Mouse (Mus musculus) urinary bladder, adult 2 months (tissue): ENCODE results near the gene Krtap5-5. TPM values are rescaled to one million over a fixed set of nuclear protein-coding genes. Genes with fewer than 3 reads are reported as not detected.
A peak's percentile ranks its signal among the peaks of the same experiment; 100 is the strongest.
"Not testable (repeated sequence)": the region's sequence is repeated elsewhere in the genome, so short reads cannot be mapped to it uniquely, and the experiment has no call there.

Experiments
- DNase-seq: peaks from one replicate; pipeline ENCODE4 v3.0.0; 2022; ENCODE audit warnings: low spot score
- polyA plus RNA-seq: library from polyadenylated mRNA; depleted of rRNA; stranded (reverse); fragments of >200 nt; gene quantifications from 2 replicates; pipeline ENCODE4 v1.2.3, GENCODE M21; 2012; rRNA removed

The Krtap5-5 gene
- polyA plus RNA-seq, result not detected in 2 replicates

GRCm38 (mm10) chr7:142229871-142230270 lies at the start of gene Krtap5-5:
Gene Krtap5-5 (minus strand): TSS chr7:142229971.
- not testable (repeated sequence) for DNase-seq

- not testable (repeated sequence) for DNase-seq
Observed at GRCm38 (mm10) chr7:142279291-142279690, 49.5 kb upstream of the Krtap5-5 start.

- peak; percentile 38 for DNase-seq
Observed at GRCm38 (mm10) chr7:142278183-142278582, 48.4 kb upstream of the Krtap5-5 start.

GRCm38 (mm10) chr7:142274263-142274662 lies 44.5 kb upstream of the Krtap5-5 start, which contains the start of gene Gm4559:
Gene Gm4559 (minus strand): TSS chr7:142274363.
- not testable (repeated sequence) for DNase-seq

GRCm38 (mm10) chr7:142258254-142258653 lies 28.5 kb upstream of the Krtap5-5 start, which contains the start of gene Gm2431:
Gene Gm2431 (minus strand): TSS chr7:142258354.
- not testable (repeated sequence) for DNase-seq

- no peak for DNase-seq
Observed at GRCm38 (mm10) chr7:142255517-142255916, 25.7 kb upstream of the Krtap5-5 start.

- no peak for DNase-seq
Observed at GRCm38 (mm10) chr7:142249824-142250223, 20.1 kb upstream of the Krtap5-5 start.

GRCm38 (mm10) chr7:142240978-142241377 lies 11.2 kb upstream of the Krtap5-5 start, which contains the start of gene Gm40460:
Gene Gm40460 (minus strand): TSS chr7:142241078.
- no peak for DNase-seq

- no peak for DNase-seq
Observed at GRCm38 (mm10) chr7:142231540-142231939, 1.8 kb upstream of the Krtap5-5 start.

- DNase-seq, result no peak
Observed at GRCm38 (mm10) chr7:142224518-142224917, 5.3 kb downstream of the Krtap5-5 start.

- not testable (repeated sequence) for DNase-seq
Observed at GRCm38 (mm10) chr7:142212136-142212535, 17.6 kb downstream of the Krtap5-5 start.

GRCm38 (mm10) chr7:142211559-142211958 lies 18.2 kb downstream of the Krtap5-5 start, which contains the start of gene Gm7579:
Gene Gm7579 (plus strand): TSS chr7:142211859.
- DNase-seq, result no peak

- not testable (repeated sequence) for DNase-seq
Observed at GRCm38 (mm10) chr7:142206891-142207290, 22.9 kb downstream of the Krtap5-5 start.

GRCm38 (mm10) chr7:142205488-142205887 lies 24.3 kb downstream of the Krtap5-5 start:
- DNase-seq, result no peak

GRCm38 (mm10) chr7:142201064-142201463 lies 28.7 kb downstream of the Krtap5-5 start, which contains the start of gene Krtap5-3:
Gene Krtap5-3 (plus strand): TSS chr7:142201364.
- no peak for DNase-seq

GRCm38 (mm10) chr7:142198748-142199147 lies 31.0 kb downstream of the Krtap5-5 start:
- no peak for DNase-seq

- no peak for DNase-seq
Observed at GRCm38 (mm10) chr7:142190289-142190688, 39.5 kb downstream of the Krtap5-5 start, which contains the start of gene Gm10153. Gene Gm10153 (minus strand): TSS chr7:142190389.

- no peak for DNase-seq
Observed at GRCm38 (mm10) chr7:142188156-142188555, 41.6 kb downstream of the Krtap5-5 start.

GRCm38 (mm10) chr7:142181021-142181420 lies 48.8 kb downstream of the Krtap5-5 start:
- DNase-seq, result no peak
